Mouse (Mus musculus) adrenal gland, postnatal 25 days (tissue): Measurements from ENCODE around the gene Arfgap3. TPM values are rescaled to one million over a fixed set of nuclear protein-coding genes. Genes with fewer than 3 reads are reported as not detected.
A peak's percentile ranks its signal among the peaks of the same experiment; 100 is the strongest.
"Not testable (repeated sequence)": the region's sequence is repeated elsewhere in the genome, so short reads cannot be mapped to it uniquely, and the experiment has no call there.

Experiments used
- DNase-seq: peaks from one replicate; pipeline ENCODE4 v3.0.0; 2021; ENCODE audit warnings: mixed read lengths
- total RNA-seq: library from RNA; stranded (reverse); gene quantifications from 2 replicates; pipeline ENCODE4 v1.2.3, GENCODE M21; 2021

Gene Arfgap3
- total RNA-seq, 1 experiment from 2014 or later: 29.6 TPM

DNA sequence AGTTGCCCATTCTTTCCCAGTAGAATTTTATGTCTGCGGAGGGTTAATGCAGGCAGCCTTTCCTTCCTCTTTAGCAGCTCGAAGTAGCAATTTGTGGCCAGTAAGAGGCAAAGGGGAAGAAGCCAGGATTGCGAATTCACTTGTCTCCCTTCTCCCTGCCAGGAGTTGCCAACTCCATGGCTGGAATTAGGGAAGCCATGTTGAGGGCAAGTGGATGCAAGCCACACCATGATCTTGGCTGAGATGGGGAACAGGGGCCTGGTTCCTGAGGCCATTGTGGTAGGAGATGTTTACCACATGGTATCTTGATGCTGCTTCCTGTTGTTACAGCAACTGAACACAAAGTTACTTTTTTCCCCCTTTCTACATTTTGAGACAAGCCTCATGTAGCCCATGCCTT, 55.1 kb downstream of the Arfgap3 start:
- DNase-seq: no peak

DNA sequence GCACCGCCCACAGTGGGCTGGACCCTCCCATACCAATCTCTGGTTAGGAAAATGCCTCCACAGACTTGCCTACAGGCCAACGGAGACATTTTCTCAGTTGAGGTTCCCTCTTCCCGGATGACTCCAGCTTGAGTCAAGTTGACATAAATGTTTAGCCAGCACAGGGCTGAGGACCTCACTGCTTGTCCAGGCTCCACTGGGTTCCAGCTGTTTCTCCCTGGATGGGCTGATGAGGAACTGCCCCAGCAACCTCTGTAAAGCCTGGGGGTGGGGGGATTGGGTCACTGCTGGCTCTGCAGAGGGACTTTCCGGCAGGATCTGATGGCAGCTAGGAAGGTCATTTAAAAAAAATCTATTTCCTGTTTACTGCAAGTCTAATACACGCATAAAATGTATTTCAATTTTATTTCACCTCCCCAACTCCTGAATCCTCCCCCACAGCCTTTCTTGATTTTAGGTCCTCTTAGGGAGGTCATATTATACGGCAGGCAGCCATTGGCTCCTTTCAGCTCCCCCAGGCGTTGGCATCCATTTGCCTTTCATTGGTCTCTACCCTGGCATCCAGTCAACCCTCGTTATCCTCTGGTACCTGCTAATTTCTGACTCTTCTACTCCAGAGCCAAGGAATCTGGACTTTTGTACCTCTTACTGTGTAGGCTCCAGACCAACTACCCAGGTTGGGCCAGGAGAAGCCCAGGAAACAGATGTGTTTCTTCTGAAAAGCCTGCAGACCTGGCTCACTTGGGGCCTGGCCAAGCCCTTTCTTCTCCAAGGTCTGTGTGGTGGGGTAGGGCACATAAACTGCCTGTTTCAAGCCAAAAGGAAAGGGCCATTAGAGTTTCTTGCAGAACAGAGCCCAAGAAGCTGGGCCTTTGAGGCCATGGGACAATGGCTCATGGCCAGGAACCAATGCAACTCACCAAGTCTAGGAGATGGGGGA, 56.1 kb downstream of the Arfgap3 start:
- DNase-seq: no peak

DNA sequence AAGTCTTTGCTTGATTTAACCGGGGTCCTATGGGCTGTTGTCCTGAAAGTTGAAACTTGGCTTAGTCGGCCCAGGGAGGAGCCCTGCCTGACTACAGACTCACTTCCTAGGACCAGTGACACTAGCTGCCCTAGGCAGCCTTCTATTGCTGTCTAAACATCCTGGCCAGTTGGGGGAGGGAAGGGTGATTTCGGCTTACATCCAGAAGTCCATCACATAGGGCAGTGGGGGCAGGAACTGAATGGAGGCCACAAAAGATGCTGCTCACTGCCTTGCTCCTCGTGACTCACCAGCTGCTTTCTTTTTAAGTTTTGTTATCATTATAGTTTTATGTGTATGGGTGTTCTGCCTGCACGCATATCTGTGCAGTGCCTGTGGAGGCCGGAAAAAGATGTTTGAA, 56.9 kb downstream of the Arfgap3 start:
- DNase-seq: no peak

DNA sequence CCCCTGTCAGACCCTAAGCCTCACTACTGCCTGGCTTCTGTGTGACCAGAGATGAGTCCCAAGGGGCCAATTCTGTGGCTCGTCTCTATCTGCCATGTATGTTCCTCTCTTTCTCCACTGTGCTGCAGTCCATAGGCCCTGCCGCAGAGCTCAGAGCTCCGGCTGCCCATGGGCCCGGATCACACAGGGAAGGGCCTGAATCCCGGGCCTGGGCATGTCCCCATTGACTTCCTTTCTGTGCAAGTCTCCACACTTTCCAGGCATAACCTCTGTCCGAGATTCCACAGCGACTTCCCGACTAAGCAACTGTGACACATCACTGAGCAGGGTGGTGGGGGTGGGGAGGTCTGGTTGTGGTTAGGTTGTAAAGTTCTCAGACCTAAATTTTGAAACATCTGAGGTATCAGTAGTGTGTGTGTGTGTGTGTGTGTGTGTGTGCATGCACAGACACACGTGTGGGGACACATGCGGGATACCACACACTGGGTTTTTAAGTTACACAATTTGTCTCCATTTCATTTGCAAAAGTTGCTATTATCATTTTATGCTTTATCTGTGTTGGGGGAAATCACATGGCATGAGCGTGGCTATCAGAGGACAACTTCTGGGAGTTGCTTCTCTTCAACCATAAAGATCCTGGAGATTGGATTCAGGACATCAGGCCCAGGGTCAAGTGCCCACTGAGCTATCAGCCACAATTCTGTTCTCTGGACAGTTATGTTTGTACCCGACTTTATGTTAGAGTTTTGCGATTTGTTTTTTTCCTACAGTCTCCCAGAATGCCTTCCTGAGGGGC, 57.6 kb downstream of the Arfgap3 start:
- no peak for DNase-seq

DNA sequence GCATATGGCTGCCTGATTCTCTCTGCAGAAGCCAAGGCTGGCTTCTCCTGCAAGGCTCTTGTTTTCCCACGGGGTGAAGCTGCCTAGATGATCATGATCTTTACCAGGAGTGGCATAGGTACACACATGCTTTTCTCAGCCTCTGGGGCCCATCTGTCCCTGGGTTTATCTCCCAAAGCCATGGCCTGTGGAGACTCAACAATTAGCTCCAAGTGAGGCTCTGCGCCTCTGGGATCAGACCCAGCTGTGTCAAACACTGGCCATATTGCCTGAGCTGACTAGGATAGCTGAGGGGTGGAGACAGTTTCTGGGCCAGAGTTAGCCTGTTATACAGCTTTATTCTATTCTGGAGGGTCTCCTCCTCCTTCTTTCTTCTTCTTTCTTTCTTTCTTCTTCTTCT, 59.1 kb downstream of the Arfgap3 start:
- no peak for DNase-seq

DNA sequence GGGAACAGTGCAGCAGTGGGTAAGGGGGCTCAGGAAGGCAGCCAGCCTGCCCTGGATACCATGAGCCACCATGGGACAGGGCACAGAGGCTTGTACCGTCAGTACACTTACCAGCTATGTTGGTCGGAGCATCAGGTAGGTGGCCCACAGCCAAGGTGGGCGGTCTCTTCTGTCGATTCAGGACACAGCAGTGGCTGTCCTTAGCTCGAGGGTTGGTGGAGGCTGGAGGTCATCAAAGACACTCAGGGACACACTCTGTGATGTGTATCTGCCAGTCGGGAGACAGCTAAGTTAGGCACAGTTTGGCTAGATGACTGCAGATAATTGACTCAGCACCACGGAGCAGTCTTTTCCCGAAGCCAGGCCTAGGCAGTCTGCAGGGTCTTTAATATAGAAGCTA, 65.2 kb downstream of the Arfgap3 start:
- no peak for DNase-seq

DNA sequence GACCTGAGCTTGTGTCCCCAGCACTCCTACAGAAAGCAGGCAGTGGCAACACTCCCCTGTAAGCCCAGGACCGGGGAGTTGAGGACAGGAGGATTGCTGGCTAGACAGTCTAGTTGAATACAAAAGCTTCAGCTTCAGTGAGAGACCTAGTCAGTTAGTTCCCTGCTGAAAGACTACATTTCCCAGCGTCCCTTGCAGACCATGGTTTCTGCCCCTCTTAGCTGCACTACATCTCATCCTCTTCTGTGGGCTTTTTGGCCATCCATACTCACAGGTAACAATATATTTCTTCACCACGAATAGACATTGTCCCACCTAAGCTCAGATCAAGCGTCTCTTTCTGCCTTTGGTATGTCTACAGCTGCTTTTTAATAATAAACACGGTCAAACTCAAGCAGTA, 67.7 kb downstream of the Arfgap3 start:
- no peak for DNase-seq

DNA sequence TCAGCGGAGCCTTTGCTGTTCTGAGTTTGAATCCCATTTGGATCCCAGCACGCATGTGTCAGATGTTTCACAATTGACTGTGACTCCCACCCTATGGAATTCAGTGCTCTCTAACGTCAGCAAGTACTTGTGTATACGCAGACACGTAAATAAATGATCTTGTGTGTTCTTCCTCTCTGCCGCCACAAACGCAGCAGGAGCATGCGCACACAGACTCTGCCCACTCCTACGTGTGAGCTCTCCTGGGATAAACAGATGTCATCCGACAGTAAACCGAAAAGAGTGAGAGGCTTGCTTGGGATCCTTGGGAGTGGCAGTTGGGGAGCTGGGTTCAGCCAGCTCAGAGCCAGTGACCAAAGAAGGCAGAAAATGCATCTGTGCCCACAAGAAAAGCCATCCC, 68.7 kb downstream of the Arfgap3 start:
- no peak for DNase-seq

DNA sequence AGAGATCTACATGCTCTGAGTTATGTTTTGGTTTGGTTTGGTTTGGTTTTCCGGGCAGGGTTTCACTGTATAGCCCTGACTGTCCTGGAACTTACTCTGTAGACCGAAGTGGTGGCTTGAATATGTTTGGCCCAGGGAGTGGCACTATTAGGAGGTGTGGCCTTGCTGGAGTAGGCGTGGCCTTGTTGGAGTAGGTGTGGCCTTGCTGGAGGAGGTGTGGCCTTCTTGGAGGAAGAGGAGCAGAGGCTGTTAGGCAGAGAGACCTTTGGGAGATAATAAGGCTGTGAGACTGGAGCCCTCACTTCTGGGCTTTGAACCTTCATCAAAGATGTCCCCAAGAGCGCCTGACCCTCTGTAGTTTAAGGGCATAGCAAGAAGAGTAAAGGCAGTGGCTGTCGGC, 71.5 kb downstream of the Arfgap3 start:
- DNase-seq: no peak

DNA sequence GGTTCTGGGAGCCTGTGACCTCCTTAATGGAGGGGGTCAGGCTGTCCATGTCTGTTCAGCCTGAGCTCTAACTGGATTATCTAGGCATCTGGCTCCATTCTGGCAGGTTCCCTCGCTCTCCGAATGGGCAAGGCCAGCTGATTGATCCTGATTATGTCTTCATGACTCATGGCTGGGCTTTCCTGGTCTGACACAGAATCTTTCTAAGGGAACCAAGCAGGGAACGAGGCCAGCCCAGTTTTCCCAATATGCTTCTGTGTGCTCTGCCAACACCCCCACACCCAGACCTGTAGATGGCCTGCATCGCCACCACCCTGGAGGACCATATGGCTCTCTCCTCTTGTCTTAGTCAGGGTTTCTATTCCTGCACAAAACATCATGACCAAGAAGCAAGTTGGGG, 72.6 kb downstream of the Arfgap3 start:
- peak; percentile 30 for DNase-seq

DNA sequence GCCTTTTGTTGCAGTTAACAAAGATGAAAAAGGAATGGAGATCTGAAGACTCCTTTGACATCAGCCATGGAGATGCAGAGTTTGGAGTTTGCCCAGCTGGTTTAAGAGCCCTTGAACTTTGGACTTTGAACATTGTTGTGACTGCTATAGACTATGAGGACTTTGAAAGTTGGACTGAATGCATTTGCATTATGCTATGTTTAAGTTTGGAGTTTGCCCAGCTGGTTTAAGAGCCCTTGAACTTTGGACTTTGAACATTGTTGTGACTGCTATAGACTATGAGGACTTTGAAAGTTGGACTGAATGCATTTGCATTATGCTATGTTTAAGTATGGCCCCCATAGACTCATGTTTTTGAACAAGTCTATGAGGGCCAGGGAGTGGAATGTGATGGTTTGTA, 75.8 kb downstream of the Arfgap3 start:
- not testable (repeated sequence) for DNase-seq

DNA sequence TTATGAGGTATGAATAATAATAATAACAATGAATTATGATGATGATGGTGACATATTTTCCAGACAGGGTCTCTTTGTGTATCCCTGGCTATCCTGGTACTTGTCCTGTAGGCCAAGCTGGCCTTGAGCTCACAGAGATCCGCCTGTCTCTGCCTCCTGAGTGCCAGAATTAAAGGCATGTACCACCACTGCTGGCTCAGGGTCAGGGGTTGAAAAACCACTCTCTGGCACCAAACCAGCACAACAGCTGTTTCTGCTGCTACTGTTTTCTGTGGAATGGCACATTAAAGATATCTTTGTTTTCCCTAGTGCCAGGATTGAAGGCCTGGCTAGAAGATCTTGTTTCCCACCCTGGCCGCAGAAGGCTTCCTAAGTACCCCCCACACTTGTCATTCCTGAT, 77.0 kb downstream of the Arfgap3 start:
- DNase-seq: no peak

DNA sequence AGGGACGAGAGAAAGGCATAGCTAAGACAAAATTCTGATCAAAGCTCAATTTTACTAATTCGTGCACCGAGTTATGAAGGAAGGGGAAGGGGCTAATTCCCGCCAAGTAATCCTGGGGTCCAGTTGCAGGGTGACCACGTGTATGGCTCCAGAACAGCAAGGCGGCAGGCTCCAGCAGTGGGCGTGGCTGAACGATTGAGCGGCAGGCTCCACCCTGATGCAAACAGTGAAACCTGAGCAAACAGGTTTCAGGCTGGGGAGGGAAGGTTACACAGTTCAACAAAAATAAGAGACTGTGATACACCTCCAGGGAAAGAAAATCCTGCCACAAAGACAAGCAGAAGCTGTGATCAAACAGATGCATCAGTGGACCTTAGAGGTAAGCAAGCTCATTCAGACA, 78.8 kb downstream of the Arfgap3 start:
- DNase-seq: not testable (repeated sequence)

DNA sequence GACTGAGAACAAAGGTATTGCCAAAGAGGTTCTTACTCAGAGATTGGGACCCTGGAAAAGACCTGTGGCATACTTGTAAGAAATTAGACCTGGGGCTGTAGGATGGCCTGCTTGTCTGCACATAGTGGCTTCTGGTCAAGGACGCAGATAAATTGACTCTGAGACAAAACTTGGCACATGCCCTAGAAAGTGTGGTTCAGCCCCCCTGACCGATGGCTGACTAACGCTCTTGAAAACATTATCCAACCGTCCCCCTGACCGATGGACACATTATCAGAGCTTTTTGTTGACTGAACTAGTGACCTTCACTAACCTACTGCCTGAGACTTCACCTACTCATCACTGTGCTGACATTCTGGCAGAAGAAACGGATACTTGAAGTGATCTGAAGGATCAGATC, 80.1 kb downstream of the Arfgap3 start:
- not testable (repeated sequence) for DNase-seq

DNA sequence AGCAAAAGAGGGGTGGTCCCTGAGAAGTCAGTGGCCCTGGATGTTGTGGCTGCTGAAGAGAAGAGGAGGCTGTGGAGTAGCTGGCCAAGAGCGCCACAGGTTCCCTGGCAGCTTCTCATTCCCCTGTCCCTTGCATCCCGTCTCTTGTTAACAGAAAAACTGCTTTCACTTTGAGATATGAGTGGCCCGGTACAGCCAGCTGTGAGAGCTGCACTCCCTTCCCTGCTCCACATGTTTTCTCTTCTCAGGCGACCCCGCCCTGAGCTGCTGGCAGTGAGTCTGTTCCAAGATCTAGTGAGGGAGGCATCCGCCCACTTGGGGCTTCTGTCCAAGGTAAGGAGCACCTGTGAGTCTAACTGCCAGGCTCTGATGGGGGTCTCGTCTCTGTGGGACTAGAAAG, 81.6 kb downstream of the Arfgap3 start:
- DNase-seq: not testable (repeated sequence)

DNA sequence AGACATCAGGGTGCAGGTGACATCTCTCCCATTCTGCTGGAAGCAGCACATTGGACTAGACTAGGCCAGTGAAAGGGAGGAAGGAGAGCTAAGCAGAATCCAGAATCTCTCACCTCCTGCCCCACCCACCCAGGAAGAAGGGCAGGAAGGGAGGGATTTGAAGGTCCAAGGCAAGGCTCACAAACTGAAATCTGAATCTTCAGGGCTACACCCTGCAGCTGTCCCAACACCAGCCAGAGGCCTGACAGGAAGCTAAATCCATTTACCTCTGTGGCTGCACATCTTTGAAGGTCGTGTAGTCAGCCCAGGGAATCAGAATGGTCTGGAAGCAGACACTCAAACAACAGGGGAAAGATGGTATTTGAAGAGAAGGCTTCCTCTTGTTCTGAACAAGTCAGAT, 84.8 kb downstream of the Arfgap3 start:
- DNase-seq: no peak

DNA sequence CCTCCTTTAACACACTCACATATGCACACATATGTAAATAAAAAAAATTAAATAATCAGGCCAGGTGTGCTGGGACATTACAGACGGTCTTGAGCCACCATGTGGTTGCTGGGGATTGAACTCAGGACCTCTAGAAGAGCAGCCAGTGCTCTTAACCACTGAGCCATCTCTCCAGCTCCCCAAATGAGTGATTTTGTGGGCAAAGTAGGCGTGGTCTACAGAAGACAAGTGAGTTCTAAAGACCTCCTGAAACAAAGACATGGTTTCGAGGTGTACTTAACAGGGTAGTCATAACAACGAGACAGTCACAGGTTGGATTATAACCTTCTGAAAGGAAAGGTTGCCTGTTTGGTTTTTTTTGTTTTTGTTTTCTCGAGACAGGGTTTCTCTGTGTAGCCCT, 86.6 kb downstream of the Arfgap3 start:
- no peak for DNase-seq

DNA sequence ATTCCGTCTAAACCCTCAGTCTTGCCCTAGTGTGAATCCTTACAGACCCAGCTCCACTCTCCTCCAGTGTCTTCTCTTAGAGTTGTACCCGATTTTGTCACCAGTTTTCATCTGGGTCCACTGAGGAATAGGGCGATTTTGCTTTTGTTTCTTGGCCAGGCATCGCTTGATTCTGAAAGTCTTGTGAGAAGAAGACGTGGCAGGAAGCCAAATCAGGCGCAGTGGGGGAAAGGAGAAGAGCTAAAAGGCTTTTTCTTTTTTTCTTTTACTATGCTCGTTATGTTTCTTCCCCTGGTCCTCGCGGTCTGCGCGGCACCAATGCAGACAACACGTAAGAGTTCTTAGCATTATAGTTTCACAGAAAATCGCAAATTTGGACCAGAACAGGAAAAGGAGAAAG, 92.1 kb downstream of the Arfgap3 start:
- no peak for DNase-seq

DNA sequence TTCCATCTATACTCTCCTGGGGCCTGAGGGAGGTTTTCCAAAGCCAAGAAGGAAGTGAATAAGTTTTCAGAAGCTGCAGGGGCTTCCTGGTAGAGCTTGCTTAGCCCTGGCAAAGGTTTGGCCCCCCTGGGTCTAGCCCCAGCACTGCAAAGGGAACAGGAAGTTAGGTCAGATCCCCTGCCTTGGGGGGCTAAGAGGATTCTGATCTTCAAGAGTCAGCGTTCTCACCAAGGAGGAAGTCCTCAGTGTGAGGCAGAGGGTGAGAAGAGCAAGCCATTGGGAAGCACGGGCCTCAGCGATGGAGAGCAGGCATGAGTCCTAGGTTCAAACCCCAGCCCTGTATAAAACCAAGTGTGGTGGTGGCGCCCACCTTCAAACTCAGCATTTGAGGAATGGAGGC, 93.6 kb downstream of the Arfgap3 start:
- no peak for DNase-seq

DNA sequence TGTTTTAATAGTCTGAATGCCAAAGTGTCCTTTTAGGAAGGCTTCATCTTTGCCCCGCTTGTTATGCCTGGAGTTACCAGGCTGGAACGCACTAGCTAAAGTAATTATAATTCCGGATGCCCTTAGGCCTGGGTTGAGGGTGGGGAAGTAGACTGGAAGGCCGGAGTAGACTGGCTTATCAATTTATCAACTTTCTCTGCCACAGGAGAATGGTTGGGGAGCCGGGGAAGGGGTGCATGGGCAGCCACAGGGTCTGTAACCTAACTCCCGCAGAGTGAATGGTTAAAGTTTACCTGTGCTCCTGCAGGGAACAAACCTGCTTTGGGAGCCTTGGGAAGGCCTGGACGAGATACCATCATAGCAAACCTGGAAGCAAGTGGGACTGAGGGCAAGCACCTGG, 94.1 kb downstream of the Arfgap3 start:
- no peak for DNase-seq

DNA sequence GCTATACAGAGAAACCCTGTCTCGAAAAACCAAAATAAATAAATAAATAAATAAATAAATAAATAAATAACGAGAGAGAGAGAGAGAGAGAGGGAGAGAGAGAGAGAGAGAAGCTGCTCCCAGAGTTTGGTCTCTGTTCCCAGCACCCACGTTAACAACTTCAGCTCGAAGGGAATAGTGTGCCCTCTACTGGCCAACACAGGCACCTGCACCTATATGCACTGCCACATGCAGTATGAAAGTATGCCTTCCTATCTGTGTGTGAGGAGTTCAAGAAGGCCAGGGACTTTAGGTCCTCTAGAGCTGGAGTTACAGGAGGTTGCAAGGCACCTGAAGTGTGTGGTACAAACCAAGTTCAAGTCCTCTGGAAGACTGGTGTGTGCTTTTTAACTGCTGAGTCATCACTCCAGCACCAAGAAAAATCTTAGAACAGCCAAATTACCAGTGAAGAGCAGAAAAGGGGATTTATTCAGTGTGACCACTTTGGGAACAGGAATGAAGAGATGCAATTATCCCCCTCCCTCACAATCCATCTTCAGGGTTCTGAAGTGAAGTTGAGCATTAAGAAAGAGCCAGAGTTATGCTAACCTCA, 94.8 kb downstream of the Arfgap3 start:
- DNase-seq: no peak

DNA sequence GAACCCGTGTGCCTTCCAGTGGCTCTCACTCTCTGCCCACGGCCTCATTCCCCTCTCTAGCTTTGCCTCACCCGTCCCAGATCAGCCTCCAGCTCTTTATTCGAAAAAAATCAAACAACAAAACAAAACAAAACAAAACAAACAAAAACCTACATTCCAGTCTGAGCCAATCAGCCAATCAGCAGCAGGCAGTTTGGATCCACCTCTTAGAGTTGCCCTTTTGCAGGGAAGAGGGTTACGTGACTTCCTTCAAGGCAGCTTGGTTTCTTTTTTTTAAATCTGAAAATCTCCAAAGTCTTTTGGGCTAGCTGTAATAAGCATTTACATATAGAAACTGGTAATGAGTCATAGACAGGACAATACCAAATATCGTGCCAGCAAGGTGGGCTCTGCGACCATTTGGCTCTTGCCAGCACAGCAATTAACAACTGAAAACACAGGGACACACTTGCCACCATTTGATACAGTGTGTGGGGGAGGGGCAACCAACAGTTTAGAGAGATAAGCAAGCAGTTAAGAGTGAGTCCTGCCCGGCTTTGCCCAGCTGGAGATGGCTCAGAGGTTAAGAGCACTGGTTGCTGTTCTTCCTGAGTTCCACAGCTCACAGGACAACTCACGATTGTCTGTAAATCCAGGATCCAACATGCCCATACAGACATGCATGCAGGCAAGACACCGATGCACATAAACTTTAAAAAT, 95.5 kb downstream of the Arfgap3 start:
- DNase-seq: no peak

DNA sequence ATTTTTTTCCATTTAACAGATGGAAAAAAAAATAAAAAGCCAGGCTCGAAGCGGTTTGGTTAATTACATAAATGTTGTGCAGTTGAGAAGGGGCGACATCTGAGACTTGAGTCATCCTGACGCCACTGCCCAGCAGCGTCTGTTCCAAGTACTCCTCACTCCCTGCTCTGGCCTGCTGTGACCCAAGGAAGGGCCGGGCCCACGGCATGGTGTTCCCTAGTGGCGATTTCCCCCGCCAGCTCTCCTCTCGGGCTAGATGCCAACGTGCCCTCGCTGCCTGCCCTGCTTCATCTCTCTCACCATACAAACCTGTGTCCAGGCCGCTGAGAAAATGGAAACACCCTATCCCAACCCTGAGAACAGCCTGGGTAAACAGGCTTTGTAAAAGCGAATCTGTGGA, 98.0 kb downstream of the Arfgap3 start:
- peak; percentile 18 for DNase-seq
